Mouse (Mus musculus) CD4-positive, CD25-positive, alpha-beta regulatory T cell (primary cell): ENCODE data around the gene Spdl1. TPM values are rescaled to one million over a fixed set of nuclear protein-coding genes. Genes with fewer than 3 reads are reported as not detected.

Source experiments
- polyA plus RNA-seq: library from polyadenylated mRNA; unstranded; fragments of 100-300 nt; shearing (Covaris generic); gene quantifications from one replicate; pipeline ENCODE4 v1.2.1, GENCODE M21; 2017

Gene Spdl1
- polyA plus RNA-seq, result 2.5 TPM

DNA sequence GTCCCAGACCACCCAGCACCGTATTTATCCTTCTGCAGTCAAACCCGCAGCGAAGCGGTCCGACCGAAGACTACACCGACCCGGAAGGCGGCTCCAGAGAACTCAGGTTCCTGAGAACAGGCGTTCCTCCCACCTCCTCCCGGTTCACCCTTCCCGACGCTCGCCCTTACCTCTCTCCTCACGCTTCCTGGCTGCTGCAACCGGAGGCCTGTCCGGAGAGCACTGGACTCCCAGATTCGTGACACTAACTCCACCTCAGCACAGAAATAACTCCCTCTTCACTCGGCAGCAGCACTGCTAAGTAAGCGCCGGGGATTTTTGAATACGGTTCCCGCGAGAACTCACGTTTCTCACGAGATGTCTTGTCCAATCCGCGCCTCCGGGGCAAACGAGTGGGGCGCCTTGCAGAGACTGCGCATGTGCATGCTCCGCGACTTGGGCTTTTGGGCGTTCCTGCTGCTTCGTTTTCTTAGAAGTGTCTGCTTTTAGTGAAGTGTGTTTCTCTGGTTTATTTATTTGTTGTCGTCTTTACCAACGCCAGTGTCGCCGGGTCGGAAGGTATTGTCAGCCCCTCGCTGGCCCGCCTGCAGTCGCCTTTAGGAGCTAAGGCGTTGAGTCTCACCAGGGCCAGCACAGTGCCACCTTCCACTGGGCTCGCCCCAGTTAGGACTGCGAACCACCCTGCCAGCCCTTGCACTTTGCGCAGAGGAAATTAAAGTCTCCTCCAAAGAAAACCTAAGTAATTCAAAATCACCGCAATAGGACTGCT is at the start of gene Spdl1:
TSS of gene Spdl1 (minus strand) at position 324 of the 769 bp plus-strand sequence.

GRCm38 (mm10) chr11:34783587-34784043 is 49.8 kb downstream of the Spdl1 start, which contains the start of gene Dock2:
TSS of gene Dock2 (minus strand) at chr11:34783892.

Other genes starting within 250 kb of the Spdl1 start
- gene Dock2, start 49.7 kb downstream of the Spdl1 start, polyA plus RNA-seq, result 449 TPM